Mouse (Mus musculus) layer of hippocampus, adult 8-10 months (tissue): ENCODE measurements at regions not wholly inside any gene's neighbourhood (a gene's known extent, or its start where the extent isn't known, plus 50 kb on each side); places are given as distances from the start of the nearest gene placed in this dataset.

Experiments used
- DNase-seq, 2 experiments: peaks; one replicate each; pipeline ENCODE4 v3.0.0; 2022; ENCODE audit warnings: low spot score in 2 of 2

DNA sequence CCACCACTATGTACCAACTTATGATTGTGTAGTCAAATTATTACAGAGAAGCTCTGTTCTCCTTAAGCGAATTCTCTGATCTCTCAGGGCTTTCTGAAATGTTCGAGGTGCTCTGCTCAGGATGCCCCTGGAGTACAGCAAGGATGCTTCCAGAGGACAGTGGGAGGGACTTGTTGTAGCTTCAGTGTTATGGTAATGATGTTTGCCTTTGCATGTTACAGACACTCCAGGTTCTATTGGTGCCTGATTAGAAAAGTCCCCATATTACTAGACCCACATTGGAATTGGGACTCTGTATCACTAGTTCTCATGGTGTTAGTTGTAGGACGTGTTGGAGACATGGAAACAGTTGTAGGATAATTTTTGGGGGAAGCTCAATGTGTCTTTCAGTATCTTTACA is 96.0 kb downstream of the Epdr1 start:
- DNase-seq, result no peak

DNA sequence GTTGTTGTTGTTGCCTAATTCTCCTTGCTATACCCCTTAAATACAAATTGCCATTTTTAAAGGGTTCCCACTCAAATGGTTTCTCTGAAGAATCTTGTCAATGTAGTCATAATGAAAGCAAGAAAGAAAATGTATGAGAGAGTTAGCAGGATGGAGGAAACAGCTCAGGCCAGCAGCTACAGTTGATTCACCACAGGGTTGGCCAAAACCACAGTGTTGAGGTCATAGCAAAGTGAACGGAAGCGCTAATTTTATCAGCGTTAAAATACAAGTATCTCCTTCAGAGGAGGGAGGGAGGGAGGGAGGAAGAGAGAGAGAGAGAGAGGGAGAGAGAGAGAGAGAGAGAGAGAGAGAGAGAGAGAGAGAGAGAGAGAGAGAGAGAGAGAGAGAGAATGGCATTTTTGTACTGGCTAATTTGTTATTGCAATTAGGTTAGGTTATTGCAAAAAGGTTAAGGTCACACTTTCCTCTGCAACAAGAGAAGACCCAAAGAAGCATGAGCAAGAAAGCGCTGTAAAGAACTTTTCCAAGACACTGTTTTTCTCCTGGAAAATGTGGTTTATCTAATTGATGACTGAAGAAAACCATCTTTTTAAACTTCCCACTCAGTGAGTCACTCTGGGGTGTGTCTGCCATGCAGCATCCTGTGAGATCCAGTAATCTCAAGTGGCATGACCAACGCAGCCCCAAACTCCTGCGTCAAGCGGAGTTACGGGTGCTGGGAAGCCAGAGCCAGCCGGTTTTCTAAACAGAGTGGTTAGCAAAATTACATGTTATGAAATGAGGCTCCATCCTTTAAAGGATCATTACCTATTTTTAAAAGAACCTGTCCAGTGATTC is 101.6 kb downstream of the Epdr1 start:
- no peak for DNase-seq

DNA sequence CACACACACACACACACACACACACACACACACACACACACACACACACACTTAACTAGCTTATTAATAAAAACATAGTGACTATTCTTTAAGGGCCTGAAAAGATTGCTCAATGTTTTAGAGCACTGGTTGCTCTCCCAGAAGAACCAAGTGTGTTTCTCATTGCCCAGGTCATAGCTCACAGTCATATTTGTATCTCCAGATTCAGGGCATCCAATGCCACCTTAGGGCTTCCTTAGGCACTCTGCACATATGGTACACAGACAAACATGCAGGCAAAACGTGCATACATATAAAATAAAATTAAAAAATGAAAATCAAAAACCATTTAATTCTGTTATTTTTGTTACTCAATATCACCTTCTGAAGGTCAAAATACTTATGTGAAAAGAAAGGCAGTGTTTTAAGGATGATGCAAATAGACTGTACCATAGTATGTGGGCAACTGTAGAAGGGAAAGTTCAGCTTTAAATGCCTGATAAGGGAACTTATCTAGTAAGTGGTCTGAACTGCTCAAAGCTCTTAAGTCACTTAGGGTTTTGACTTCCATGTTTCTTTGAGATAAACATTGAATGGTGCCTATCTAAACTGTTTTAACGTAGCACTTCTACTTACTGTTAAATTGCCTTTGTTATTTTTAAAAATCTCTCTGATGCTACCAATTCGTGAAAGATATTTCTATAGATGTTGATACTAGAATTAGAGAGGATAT is 104.7 kb downstream of the Epdr1 start:
- DNase-seq, result no peak

DNA sequence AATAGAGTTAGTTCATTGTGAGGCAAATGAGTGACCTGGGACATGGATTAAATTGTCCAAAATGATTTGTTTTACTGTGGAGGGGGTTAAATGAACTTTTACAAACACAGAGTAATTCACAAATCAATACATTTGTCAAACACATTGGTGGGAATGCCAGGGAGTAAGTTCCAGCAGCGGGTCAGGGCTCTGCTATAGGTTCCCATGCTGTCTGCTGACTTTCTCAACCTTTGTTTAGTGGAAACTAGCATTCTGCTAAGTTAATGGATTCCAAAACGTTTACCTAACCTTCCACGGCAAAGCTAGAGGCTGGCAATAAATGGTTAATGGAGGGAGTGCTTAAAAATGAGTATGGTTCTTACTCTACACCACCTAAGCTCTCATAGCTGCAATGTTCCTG is 110.9 kb upstream of the Stard3nl start:
- no peak for DNase-seq

DNA sequence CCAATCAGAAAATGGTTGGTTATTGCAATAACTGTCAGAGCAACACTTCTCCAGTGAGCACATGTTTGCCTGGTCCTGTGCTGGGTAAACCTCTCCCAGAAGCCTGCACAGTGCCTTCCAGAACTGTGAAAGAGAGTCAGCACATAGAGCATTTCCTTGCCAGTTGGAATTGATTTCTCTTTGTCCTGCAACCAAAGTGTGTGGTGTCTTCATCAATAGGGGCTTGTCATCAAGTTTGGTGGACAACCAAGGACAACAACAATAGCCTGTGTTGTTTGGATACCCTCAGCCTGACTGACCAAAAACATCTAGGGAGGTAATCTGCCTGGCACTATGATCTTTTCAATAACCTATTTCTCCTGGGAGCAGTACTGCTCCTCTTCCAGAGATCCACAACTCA is 108.6 kb upstream of the Stard3nl start:
- peak in 1 of 2 experiments; percentile 4 for DNase-seq

DNA sequence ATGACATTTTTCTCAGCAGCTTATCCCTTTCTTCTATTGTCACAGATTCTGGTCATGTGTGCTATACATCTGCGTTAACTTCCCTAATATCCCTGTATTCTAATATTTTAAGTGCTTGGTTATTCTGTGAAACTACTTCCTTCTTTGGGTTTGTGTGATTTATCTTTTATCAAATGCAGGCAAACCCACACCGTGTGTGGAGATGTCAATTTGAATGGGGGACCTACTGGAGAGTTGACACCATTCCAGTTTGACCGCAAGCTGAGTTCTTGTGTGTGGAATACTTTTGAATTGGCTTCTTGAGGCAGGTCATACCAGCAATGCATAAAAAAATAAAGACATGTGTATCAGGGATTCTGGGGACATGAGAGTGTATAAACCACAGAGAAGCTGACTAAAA is 86.6 kb upstream of the Stard3nl start:
- no peak for DNase-seq

DNA sequence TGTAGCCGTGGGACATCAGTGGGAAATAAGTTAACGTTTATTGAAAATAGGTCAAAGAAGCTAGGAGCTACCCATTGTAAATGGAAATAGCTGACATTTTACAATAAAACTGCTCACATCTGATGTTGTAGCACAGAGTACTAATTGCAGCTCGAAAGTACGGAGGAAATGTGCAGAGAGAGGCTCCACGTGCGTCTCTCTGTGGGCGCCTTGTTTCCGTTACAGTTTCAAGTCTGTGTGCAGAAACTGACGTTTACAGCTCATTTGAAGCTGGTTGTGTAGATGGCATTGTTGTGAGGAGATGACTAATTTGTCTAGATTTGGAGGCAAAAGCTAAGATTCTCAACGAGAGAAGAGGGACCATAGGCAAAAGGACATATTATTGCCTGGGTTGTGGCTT is 78.4 kb upstream of the Stard3nl start:
- DNase-seq, result no peak

DNA sequence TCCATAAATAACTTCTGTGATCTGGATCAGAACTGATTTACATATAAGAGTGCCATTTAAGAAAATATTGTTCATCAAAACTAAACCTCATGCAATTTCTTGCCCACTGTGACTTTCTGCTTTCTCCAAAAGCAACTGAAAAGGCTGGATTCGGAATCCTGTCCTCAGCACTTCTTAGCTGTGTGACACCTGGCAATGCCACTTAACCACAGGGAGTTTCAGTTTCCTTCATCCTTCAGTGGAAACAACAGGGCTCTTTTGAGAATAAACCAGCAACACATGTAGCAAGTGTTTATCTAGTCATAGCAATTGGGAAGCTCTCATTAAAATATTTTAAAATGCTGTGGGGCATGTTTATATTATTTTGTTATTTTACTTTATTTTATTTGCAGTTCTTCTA is 75.1 kb upstream of the Stard3nl start:
- no peak for DNase-seq

DNA sequence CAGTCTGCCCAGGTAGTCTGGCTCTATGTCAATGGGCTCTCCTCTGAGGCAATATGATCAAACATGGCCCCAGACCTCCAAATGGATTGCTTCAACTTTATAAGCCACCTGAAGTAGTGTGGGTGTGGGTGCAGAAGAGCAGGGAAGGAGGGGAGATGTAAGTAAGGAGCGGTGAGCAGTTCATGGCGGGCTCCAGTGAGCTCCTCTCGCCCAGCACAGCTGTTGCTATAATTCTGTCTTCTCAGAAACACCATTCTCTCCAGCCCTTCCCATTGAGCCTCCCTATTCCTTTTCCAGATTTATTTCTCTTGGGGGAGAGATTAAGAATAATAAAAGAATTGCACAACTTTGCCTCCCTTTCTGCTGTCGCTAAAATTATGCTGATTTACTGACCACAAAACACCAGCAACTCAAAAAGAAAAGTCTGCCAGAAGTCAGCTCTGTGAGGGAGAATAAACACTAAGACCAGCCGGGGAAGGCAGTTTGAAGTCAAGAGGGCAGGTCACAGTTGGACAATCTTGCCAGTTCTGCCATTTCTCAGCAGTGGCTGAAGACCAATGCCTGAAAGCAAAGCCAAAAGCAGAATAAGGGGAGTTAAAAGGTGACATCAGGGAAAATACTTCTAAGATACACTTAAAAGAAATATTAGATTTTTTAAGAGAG is 71.3 kb upstream of the Stard3nl start:
- no peak for DNase-seq

DNA sequence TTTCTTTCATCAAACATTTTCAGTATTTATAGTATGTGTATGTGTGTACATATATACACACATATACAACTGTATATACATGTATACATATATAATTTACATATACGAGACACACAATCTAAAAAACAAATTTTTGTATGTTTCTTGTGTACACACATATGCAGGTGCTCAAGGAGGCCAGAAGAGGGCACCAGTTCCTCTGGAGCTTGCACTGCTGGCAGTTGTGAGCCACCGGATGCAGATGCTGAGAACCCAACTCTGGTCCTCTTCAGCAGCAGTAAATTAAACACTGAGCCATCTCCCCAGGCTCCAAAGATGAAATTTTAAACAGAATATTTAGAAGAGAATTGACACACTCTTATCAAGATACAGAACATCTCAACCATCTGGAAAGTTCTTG is 67.4 kb upstream of the Stard3nl start:
- no peak for DNase-seq

DNA sequence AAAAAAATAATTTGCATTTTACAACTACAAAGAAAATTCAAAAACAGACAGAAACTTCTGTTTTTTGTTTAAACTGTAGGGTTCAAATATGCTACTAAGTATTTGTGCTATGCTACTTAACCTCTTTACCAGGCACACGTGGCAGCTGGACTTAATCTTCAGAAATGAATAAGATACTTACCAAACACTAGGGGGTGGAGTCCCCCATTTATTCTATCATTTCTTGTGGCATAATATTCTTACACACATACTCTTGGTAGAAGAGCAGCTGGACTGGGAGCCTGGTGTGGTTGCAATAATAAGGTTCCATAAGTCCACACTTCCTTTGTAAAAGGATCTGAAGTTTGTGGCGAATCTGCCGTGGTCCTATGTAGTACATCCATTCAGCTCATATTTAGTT is 53.8 kb upstream of the Stard3nl start:
- no peak for DNase-seq
